Mouse (Mus musculus): ENCODE measurements around the gene Skp2. TPM values are rescaled to one million over a fixed set of nuclear protein-coding genes. Genes with fewer than 3 reads are reported as not detected.

Skp2 gene
- 1 to 10 TPM; 5.3 to 7.0 TPM for polyA plus RNA-seq (2017; shearing (Covaris generic))

DNA sequence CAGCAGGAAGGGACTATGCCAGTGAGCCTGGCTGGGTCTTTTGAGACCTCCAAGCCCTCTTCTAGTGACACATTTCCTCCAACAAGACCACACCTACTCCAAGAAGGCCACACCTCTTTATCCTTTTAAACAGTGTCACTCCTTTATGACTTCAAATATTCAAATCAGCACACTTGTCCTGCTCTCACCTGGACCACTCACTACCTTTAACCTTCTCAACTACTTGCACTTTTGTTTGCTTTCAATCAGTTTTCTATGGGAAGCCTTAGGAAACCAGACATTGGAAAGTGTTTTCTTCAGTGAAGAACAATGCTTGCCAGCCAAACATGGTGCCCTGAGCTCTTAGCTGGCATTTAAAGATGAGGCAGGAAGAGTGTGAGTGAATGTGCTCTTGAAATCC is at the start of gene Skp2:
Skp2 (minus strand) TSS at position 101 of the 400 bp plus-strand sequence.

DNA sequence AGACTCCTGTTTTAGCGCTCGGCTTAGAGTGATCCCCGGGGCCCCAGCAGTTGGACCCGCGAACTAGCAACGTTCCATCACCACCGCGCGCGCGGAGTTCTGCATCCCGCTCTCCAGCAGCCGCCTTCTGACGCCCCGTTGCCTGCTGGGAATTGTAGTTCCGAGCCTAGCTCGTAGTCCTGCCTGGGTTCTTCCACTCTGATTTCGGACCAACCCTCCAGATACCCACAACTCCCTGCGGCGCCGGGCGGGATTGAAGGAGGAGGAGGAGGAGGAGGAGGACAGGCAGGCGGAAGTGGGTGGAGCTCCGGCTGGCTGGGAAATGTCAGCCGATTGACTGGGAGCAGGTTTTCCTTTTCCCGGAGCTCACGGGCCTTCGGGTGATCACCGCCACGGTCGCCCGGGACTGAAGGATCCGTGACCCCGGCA is 15.0 kb downstream of the Skp2 start, which contains the start of gene Lmbrd2:
Lmbrd2 (plus strand) TSS at position 299 of the 429 bp plus-strand sequence.

DNA sequence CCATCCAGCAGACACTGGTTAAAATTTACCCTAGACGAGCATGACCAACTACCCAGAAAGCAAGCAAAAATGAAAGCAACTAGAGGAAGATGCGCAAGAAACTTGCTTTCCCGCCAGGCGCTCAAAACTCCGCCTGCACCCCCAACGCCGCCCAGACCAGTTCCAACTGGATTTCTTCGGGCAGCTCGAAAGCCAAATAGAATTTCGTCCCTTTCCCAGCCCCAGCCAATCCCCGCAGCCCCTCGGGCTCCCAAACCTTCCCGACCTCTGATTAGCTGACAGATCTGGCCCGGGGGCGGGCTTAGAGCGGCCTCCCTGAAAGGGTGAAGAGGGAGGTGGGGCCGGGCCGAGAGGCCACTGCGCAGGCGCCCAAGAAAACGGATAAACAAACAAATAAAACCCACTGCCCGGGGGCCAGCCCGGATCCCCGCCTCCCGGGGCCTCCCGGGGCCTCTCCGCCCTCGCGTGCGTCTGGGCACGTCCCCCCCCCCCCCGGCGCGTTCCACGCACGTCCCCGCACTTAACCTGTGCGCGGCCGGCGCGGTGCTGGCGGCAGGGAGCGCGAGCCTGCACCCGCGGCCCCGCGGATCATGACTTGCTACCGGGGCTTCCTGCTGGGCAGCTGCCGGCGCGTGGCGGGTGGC is 84.2 kb downstream of the Skp2 start, which contains the start of gene Nadk2:
Nadk2 (plus strand) TSS at position 349 of the 644 bp plus-strand sequence.

Other genes with a start within 250 kb of the Skp2 start
- gene Ranbp3l, start 187.5 kb downstream of the Skp2 start, polyA plus RNA-seq (2017; shearing (Covaris generic)) = 1 to 10 TPM in 1 of 2 experiments, under 1 TPM in 1; 0.11 to 1.3 TPM
- 10 to 100 TPM; 15.4 to 17.9 TPM for gene Nadk2, start 84.2 kb downstream of the Skp2 start, polyA plus RNA-seq (2017; shearing (Covaris generic))
- gene Lmbrd2, start 14.9 kb downstream of the Skp2 start, polyA plus RNA-seq (2017; shearing (Covaris generic)) = 1 to 10 TPM; 1.1 to 1.7 TPM
- under 1 TPM in 1 of 2 experiments, not detected in 1; 0.12 TPM for gene Ugt3a1, start 121.5 kb upstream of the Skp2 start, polyA plus RNA-seq (2017; shearing (Covaris generic))
- gene Ugt3a2, start 180.1 kb upstream of the Skp2 start, polyA plus RNA-seq (2017; shearing (Covaris generic)) = not detected

Data from inflammation-experienced regulatory T-cells (primary cell).